Mouse (Mus musculus) midbrain, embryonic 15.5 days (tissue): ENCODE measurements at regions not wholly inside any gene's neighbourhood (a gene's known extent, or its start where the extent isn't known, plus 50 kb on each side); places are given as distances from the start of the nearest gene placed in this dataset.

Experiments used
- ATAC-seq: fragments of 200-750 bp; cut with Nextera tagmentation; replicated peaks from 2 replicates; pipeline ENCODE4 v1.8.0; 2017; ENCODE audit warnings: moderate TSS enrichment
- H3K27ac ChIP-seq: fragments of 300-500 bp; sonication (generic); 2 replicates; pipeline ENCODE4 v1.5.1; 2015; ENCODE audit warnings: mild to moderate bottlenecking, inconsistent platforms
- H3K27me3 ChIP-seq: fragments of 300-500 bp; sonication (generic); replicated peaks from 2 replicates; pipeline ENCODE4 v1.6.1; 2015; ENCODE audit warnings: inconsistent platforms
- H3K36me3 ChIP-seq: fragments of 300-500 bp; sonication (generic); replicated peaks from 2 replicates; pipeline ENCODE4 v1.6.1; 2015; ENCODE audit warnings: inconsistent platforms
- H3K4me1 ChIP-seq: fragments of 300-500 bp; sonication (generic); 2 replicates; pipeline ENCODE4 v1.6.1; 2015; ENCODE audit warnings: inconsistent platforms
- H3K4me2 ChIP-seq: fragments of 300-500 bp; sonication (generic); 2 replicates; pipeline ENCODE4 v1.6.1; 2015; ENCODE audit warnings: inconsistent platforms, mild to moderate bottlenecking, moderate library complexity
- H3K4me3 ChIP-seq: fragments of 300-500 bp; sonication (generic); 2 replicates; pipeline ENCODE4 v1.5.1; 2015; ENCODE audit warnings: mild to moderate bottlenecking, inconsistent platforms
- H3K9ac ChIP-seq: fragments of 300-500 bp; sonication (generic); 2 replicates; pipeline ENCODE4 v1.6.1; 2015; ENCODE audit warnings: mild to moderate bottlenecking, inconsistent platforms
- H3K9me3 ChIP-seq: fragments of 300-500 bp; sonication (generic); 2 replicates; pipeline ENCODE4 v1.6.1; 2016; ENCODE audit warnings: inconsistent platforms
- WGBS: fragments of 180-500 bp; shearing (Covaris S2); methylation state at CpG from one replicate; pipeline ENCODE4 v1.1.7; 2015; ENCODE audit warnings: mixed read lengths; 5-methylcytosine and 5-hydroxymethylcytosine counted together

DNA sequence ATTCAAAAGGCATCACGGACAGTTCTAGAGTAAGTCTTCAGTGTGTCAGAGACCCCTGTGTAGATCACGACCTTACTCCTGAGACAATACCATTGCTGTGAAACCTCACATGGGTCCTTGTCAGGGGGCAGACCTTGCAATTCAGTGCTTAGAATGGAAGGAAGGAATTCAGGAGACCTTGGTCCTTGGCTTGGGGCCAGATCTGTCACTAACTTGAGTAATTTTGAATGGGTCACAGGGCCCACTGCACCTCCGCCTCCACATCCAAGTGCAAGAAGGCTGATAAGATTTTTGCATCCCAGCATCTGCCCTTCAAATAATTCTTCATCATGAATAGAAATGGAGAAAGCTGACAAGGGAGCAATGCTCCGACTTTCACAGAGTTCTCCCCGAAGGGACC, 202.6 kb downstream of the Wdr11 start:
- H3K4me1 ChIP-seq: peaks cover 8% of the 10 kb centered on the region
- no peak overlapping the region for H3K4me2 ChIP-seq
- H3K27me3 ChIP-seq: peaks cover 43% of the 10 kb centered on the region
- no peak for ATAC-seq
- no peak overlapping the region for H3K4me3 ChIP-seq
- H3K9me3 ChIP-seq: no peaks in the 10 kb centered on the region
- WGBS: 68% methylated on average over 5 of the region's 5 CpGs
- H3K27ac ChIP-seq: no peak overlapping the region
- no peak overlapping the region for H3K9ac ChIP-seq
- H3K36me3 ChIP-seq: no peaks in the 10 kb centered on the region

DNA sequence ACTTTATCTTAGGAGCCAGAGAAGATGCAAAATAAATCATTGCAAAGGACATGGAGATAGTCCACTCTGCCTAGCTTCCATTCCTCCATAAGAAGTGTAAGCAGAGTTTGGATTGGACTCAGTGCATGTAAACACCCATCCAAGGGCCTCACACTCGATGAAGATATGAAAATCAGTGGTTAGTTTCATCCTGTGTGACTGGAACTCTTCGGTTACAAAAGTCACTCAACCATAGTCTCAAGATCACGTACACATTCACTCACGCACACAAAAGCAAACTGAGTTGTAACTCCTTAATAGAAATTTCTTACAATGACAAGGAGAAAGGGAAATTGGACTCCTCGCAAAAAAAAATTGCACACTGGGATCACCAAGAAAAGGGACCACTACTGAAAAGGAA, 206.9 kb downstream of the Wdr11 start:
- no peak for ATAC-seq
- H3K9me3 ChIP-seq: no peaks in the 10 kb centered on the region
- peaks cover 18% of the 10 kb centered on the region for H3K4me1 ChIP-seq
- H3K27ac ChIP-seq: no peak overlapping the region
- WGBS: 82% methylated on average over 5 of the region's 5 CpGs
- no peak overlapping the region for H3K9ac ChIP-seq
- no peak overlapping the region for H3K4me3 ChIP-seq
- H3K27me3 ChIP-seq: peaks cover 24% of the 10 kb centered on the region
- no peaks in the 10 kb centered on the region for H3K36me3 ChIP-seq
- H3K4me2 ChIP-seq: no peak overlapping the region

DNA sequence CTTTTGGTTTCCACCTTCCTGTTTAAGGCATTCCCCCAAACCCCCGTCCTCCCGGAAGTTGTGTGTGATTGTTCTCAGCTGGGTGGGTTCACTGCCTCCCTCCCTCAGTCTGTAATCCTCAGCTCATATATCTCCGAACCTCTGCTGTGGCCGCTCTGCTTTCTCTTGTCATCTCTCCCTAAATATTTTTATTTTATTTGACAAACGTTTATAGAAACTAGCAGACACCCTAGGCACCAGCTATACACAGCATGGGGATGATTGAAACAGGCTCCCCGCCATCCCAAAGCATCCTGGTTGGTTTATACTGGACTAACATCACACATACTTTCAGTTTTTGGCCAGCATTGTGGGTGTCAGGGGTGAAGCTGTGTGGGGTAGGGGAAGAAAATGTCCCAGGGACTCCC, 208.8 kb downstream of the Wdr11 start:
- H3K27me3 ChIP-seq: peaks cover 22% of the 10 kb centered on the region
- H3K4me2 ChIP-seq: no peak overlapping the region
- ATAC-seq: no peak
- H3K9me3 ChIP-seq: no peaks in the 10 kb centered on the region
- no peak overlapping the region for H3K27ac ChIP-seq
- peaks cover 18% of the 10 kb centered on the region for H3K4me1 ChIP-seq
- no peak overlapping the region for H3K9ac ChIP-seq
- 67% methylated on average over 6 of the region's 6 CpGs for WGBS
- H3K4me3 ChIP-seq: no peak overlapping the region
- H3K36me3 ChIP-seq: no peaks in the 10 kb centered on the region

DNA sequence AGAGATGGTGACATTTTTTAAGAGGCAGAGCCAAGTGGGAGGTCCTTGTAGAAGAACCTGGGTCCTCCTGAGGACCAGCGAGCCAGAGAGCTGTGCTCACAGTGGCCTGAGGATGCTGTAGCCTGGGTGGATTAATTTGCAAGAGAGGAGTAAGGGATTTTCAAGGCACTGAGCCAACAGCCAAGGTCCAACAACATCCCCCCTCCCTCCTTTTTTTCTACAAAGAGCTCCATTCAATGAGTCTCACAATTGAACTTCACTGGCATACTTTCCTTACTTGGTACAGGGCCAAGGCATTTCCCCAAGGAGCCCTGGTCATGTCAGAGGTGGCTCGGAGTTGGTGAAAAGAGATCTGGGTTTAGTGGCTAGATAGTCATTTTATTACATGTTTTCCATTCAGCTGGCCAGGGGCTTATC, 209.8 kb downstream of the Wdr11 start:
- no peak overlapping the region for H3K27ac ChIP-seq
- no peak overlapping the region for H3K4me3 ChIP-seq
- H3K9me3 ChIP-seq: no peaks in the 10 kb centered on the region
- WGBS: 29% methylated on average over 2 of the region's 2 CpGs
- peaks cover 16% of the 10 kb centered on the region for H3K27me3 ChIP-seq
- peaks cover 18% of the 10 kb centered on the region for H3K4me1 ChIP-seq
- ATAC-seq: peak; percentile 58
- H3K4me2 ChIP-seq: no peak overlapping the region
- no peak overlapping the region for H3K9ac ChIP-seq
- H3K36me3 ChIP-seq: no peaks in the 10 kb centered on the region

DNA sequence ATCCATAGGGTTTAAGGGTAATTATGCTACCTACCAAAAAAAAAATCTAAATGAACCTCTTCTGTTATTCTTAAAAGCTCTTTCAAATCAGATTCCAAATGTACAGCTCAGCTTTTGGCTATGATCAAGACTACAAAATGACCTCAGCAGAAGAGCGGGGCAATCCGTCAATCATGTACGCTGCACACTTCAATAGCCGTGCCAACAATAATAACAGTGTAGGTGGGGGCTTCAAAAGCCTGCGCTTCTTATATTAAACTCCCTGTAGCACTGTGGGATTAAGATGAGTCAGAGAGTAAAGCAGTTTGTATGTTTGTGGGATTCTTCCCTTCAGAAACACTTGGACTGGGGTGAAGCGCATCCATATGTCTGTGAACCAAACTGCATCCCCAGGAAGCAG, 210.5 kb downstream of the Wdr11 start:
- ATAC-seq: no peak
- no peak overlapping the region for H3K27ac ChIP-seq
- H3K9me3 ChIP-seq: no peaks in the 10 kb centered on the region
- H3K27me3 ChIP-seq: peaks cover 10% of the 10 kb centered on the region; the same call in 1 of the 2 replicates
- no peak overlapping the region for H3K4me2 ChIP-seq
- 47% methylated on average over 6 of the region's 6 CpGs for WGBS
- no peak overlapping the region for H3K4me3 ChIP-seq
- H3K4me1 ChIP-seq: peaks cover 18% of the 10 kb centered on the region
- H3K9ac ChIP-seq: no peak overlapping the region
- H3K36me3 ChIP-seq: no peaks in the 10 kb centered on the region

DNA sequence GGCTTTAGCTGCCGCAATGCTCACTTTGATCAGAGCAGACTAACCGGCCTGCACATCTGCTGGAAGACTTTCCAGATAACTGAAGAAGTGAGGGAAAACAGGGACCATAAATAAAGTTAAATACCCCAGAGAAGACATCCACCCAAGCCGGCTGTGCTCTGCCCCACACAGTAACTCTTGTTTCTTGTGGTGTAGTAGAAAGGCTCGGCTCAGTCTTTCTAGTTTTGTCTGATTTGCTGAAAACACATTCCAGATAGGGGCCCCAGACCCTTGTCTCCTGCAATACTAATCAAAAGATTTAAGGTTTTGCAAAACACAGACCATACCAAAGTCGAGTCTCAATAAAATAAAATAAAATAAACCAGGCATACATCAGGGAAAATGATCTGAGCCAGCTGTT, 213.7 kb downstream of the Wdr11 start:
- Histone ChIP-seq H3K27ac (no peak overlapping the region), H3K36me3 (no peaks in the 10 kb centered on the region), H3K9ac (no peak overlapping the region), H3K4me1 (peaks cover 18% of the 10 kb centered on the region), H3K27me3 (peaks cover 6% of the 10 kb centered on the region; the same call in 1 of the 2 replicates), H3K4me2 (no peak overlapping the region), H3K4me3 (no peak overlapping the region), H3K9me3 (no peaks in the 10 kb centered on the region)
- ATAC-seq: no peak
- 82% methylated on average over 5 of the region's 5 CpGs for WGBS

DNA sequence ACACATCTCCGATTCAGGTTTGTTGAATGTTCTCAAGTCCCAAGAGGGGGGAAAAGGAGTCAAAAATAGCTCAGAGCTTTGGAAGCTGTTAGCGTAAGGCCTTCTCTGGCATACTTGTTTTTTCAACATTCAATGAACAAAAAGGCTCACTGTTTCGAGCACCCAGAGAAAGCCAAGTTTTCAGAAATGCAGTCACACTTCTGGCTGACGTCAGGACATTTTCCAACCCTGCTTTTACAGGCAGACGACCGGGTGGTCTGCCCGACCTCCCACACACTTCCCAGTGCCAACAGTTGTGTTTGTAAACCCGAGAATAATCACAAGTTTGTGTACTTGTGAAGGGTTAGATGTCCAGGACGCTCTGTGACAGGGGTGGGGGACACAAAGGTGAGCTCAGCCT, 218.5 kb downstream of the Wdr11 start:
- no peak for ATAC-seq
- 75% methylated on average over 9 of the region's 9 CpGs for WGBS

DNA sequence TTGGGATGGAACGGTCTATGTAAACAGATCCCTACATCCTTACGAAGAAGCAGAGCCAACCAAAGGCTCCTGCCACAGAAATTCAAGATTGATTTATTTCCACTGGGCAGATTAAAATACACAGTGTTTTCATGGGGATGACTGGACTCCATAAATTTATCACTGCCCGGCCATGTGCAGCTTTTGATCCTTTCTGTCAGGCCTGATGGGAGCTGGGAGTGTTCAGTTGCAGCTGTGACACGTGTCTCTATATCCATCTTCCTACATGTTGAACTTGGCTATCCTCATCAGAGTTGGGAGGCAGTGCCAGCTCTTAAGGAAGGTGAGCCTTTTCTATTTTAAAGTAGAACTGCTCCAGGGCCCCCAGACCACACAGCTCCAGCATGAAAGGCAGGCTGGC, 218.9 kb downstream of the Wdr11 start:
- Histone ChIP-seq H3K27me3 (no peaks in the 10 kb centered on the region), H3K27ac (no peak overlapping the region), H3K9me3 (no peaks in the 10 kb centered on the region), H3K4me1 (no peaks in the 10 kb centered on the region), H3K9ac (no peak overlapping the region), H3K4me2 (no peak overlapping the region), H3K4me3 (no peak overlapping the region), H3K36me3 (no peaks in the 10 kb centered on the region)
- 81% methylated on average over 4 of the region's 4 CpGs for WGBS
- ATAC-seq: no peak

More for the DNA sequence above, 218.5 kb downstream of the Wdr11 start:
- Histone ChIP-seq H3K4me1 (no peaks in the 10 kb centered on the region), H3K27ac (no peak overlapping the region), H3K9ac (no peak overlapping the region), H3K4me2 (no peak overlapping the region), H3K27me3 (no peaks in the 10 kb centered on the region), H3K4me3 (no peak overlapping the region), H3K9me3 (no peaks in the 10 kb centered on the region), H3K36me3 (no peaks in the 10 kb centered on the region)

DNA sequence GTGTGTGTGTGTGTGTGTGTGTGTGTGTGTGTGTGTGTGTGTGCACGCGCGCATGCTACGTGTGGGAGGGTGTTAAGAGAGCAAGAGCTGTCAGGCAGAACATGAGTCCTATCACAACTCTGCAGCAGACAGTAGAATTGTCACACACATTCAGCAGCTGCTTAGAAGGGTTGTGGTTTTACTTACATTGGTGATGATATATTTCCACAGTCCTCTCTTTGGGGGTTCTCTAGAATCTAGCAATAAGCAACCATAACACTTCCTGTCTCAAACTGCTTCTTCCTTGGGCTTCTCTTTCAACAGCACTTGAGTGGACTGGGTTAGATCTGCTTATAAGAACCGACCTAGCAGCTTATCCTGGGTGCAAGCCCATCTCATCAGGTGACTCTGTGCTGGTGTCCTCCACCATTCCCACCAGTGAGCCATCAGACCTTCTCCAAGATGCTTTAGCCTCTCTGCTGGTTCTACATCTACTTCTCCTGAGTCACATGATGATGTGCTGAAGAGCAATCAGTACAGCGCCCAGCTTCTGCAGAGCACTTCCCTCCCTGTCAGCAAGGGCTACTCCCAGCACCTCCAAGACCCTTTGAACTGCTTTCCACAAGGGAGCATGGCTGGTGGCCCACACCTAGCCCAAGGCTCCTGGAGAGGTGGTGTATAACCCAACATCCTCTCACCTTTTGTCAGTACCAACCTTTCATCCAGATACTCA, 222.6 kb downstream of the Wdr11 start:
- Histone ChIP-seq H3K36me3 (no peaks in the 10 kb centered on the region), H3K4me2 (no peak overlapping the region), H3K27me3 (no peaks in the 10 kb centered on the region), H3K4me1 (no peaks in the 10 kb centered on the region), H3K9ac (no peak overlapping the region), H3K9me3 (no peaks in the 10 kb centered on the region), H3K27ac (no peak overlapping the region), H3K4me3 (no peak overlapping the region)
- WGBS: 85% methylated on average over 6 of the region's 6 CpGs
- ATAC-seq: no peak

DNA sequence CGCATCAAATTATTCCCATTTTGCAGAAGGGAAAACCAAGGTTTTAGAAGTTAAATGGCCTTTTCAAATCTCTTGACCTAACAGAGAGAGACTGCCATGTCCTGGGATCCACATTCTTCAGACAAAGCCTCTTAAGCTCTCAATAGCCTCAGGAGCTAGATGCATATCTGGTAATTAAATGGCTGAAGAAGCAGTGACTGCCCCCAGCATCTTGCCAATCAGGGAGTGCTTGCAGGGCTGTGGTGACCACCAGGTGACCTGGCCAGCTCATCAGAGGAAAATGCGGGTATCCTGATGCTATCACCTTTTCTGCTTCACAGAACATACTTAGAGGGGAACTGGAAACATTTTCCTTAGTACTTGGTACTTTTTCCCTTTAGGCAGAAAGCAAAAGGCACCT, 227.2 kb downstream of the Wdr11 start:
- no peaks in the 10 kb centered on the region for H3K36me3 ChIP-seq
- no peaks in the 10 kb centered on the region for H3K4me1 ChIP-seq
- H3K9me3 ChIP-seq: no peaks in the 10 kb centered on the region
- no peak overlapping the region for H3K27ac ChIP-seq
- no peak overlapping the region for H3K9ac ChIP-seq
- H3K4me3 ChIP-seq: no peak overlapping the region
- WGBS: 87% methylated on average over 2 of the region's 2 CpGs
- no peaks in the 10 kb centered on the region for H3K27me3 ChIP-seq
- ATAC-seq: no peak
- no peak overlapping the region for H3K4me2 ChIP-seq

DNA sequence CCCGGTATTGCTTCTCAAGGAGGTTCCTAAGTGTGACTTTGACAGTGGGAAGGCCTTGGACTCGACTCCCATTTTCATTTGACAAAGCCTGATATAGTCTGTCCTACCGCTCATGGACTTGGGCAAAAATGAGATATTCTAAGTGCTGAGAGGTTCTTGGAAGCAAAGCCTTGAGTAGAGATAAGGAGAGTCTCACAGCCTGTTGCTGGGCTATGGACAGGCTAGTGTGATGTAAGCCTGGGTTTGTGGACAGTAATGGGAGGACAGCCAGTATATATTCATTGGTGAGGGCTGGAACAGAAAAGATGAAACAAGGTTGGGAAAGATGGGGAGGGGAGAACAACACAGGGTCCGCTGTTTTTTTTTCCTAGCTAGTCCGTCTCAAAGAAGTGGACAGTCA, 228.0 kb downstream of the Wdr11 start:
- H3K9ac ChIP-seq: no peak overlapping the region
- H3K27ac ChIP-seq: no peak overlapping the region
- no peaks in the 10 kb centered on the region for H3K27me3 ChIP-seq
- 79% methylated on average over 5 of the region's 5 CpGs for WGBS
- no peak for ATAC-seq
- H3K4me3 ChIP-seq: no peak overlapping the region
- H3K36me3 ChIP-seq: no peaks in the 10 kb centered on the region
- H3K4me1 ChIP-seq: no peaks in the 10 kb centered on the region
- H3K4me2 ChIP-seq: no peak overlapping the region
- H3K9me3 ChIP-seq: no peaks in the 10 kb centered on the region

DNA sequence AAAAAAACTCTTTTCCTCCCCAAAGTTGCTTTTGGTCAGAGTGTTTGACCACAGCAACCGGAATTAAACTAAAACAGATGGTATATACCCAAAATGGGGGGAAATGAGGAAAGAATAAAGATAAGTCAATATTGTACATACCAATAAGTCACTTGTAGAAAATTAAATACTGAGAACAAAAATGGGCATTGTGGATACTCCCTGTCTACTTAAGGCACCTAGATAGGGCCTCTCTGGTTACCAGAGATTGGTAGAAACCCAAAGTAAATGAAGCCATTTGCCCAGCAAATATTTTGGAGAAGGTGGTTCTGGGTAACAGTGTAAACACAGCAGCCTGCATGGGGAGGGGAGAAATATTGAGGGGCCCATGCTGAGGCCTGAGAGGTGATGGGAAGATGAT, 237.3 kb downstream of the Wdr11 start:
- no peak overlapping the region for H3K9ac ChIP-seq
- no peak for ATAC-seq
- no peak overlapping the region for H3K4me3 ChIP-seq
- WGBS: 97% methylated on average over 1 of the region's 1 CpGs
- H3K9me3 ChIP-seq: no peaks in the 10 kb centered on the region
- H3K27me3 ChIP-seq: no peaks in the 10 kb centered on the region
- H3K27ac ChIP-seq: no peak overlapping the region
- H3K4me1 ChIP-seq: no peaks in the 10 kb centered on the region
- H3K36me3 ChIP-seq: no peaks in the 10 kb centered on the region
- no peak overlapping the region for H3K4me2 ChIP-seq

DNA sequence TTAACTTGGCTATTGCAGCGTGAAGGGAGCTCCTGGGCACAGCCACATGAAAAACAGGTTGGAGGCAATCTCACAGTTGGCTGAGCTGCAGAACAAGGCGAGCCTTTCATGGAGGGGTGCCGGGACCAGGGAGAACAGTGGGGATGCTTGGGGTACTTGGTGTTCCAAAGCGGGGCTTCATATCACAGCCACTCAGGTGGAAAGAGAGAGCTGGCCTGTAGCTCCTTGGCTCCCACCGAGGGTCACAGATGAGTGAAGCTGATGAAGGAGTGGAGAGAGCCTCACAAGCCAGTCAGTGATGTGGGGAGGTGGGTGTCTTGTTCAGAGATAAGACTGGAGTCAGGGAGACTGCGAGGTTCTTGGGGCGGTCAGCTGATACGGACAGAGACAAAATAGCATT, 241.2 kb downstream of the Wdr11 start:
- Histone ChIP-seq H3K27me3 (no peaks in the 10 kb centered on the region), H3K4me3 (no peak overlapping the region), H3K9me3 (no peaks in the 10 kb centered on the region), H3K9ac (no peak overlapping the region), H3K4me1 (no peaks in the 10 kb centered on the region), H3K36me3 (no peaks in the 10 kb centered on the region), H3K27ac (no peak overlapping the region), H3K4me2 (no peak overlapping the region)
- 77% methylated on average over 8 of the region's 8 CpGs for WGBS
- ATAC-seq: no peak
